ENCODE assay signal across 28 mouse cellular contexts in genomic region chr10:93543176-93543575, GRCm38 (mm10). TPM values are rescaled to one million over a fixed set of nuclear protein-coding genes. Genes with fewer than 3 reads are reported as not detected.
A peak's percentile ranks its signal among the peaks of the same experiment; 100 is the strongest.
DNase-seq lines count a peak whose midpoint lies in the region; ATAC-seq lines count a peak whose summit lies in the region.
"Had no signal": no experiment of that assay in that cellular context is flagged by ENCODE, and none has a peak within 500 bp of the region (broad histone marks: within the 10 kb centered on the region; RNA-seq: fewer than 3 reads in every experiment).

No protein-coding gene starts in this region.

- DNase-seq in heart, adult 11 months = peak; percentile 79
- no peak for DNase-seq in heart, adult 18-20 months
- peak; percentile 18 for DNase-seq in liver
- no peak for DNase-seq in liver, embryonic 13.5 days
- no peak for DNase-seq in urinary bladder, postnatal 25 days (ENCODE audit: low spot score)
- no peak for DNase-seq in cerebellum, postnatal 14 days
- DNase-seq: adrenal gland, postnatal 36 days; cerebellum, adult 9-10 months; layer of hippocampus, postnatal 36 days had no signal

- H3K27ac ChIP-seq in liver, embryonic 12.5 days = no peak overlapping the region
- H3K27ac ChIP-seq in liver, embryonic 13.5 days = no peak overlapping the region
- H3K27ac ChIP-seq: embryonic facial prominence, embryonic 15.5 days; forebrain, embryonic 15.5 days; hindbrain, embryonic 15.5 days; liver, embryonic 15.5 days had no signal

- no peaks in the 10 kb centered on the region for H3K9me3 ChIP-seq in liver, embryonic 12.5 days (replicated peaks)
- H3K9me3 ChIP-seq in liver, embryonic 13.5 days (replicated peaks) = no peaks in the 10 kb centered on the region
- H3K9me3 ChIP-seq: embryonic facial prominence, embryonic 15.5 days; forebrain, embryonic 15.5 days; G1E; hindbrain, embryonic 15.5 days; liver, embryonic 15.5 days had no signal

- H3K4me3 ChIP-seq in liver, embryonic 12.5 days = no peak overlapping the region
- H3K4me3 ChIP-seq in liver, embryonic 13.5 days (replicated peaks) = no peak overlapping the region
- H3K4me3 ChIP-seq: embryonic facial prominence, embryonic 15.5 days; forebrain, embryonic 15.5 days; hindbrain, embryonic 15.5 days; liver, embryonic 15.5 days had no signal

- H3K9ac ChIP-seq in liver, embryonic 12.5 days = no peak overlapping the region
- H3K9ac ChIP-seq in liver, embryonic 13.5 days = no peak overlapping the region
- H3K9ac ChIP-seq: embryonic facial prominence, embryonic 15.5 days; forebrain, embryonic 15.5 days; hindbrain, embryonic 15.5 days; liver, embryonic 15.5 days had no signal

- WGBS in liver, embryonic 12.5 days (ENCODE audit: insufficient replicate concordance) = 63% methylated on average over 6 of the region's 6 CpGs
- WGBS in liver, embryonic 13.5 days (ENCODE audit: insufficient replicate concordance) = 60% methylated on average over 6 of the region's 6 CpGs

- H3K27me3 ChIP-seq in liver, embryonic 12.5 days (replicated peaks) = peaks cover 16% of the 10 kb centered on the region; the same call in 1 of the 2 replicates
- peaks cover 5% of the 10 kb centered on the region for H3K27me3 ChIP-seq in liver, embryonic 13.5 days
- H3K27me3 ChIP-seq: embryonic facial prominence, embryonic 15.5 days; forebrain, embryonic 15.5 days; Patski had no signal

- ATAC-seq in liver, embryonic 12.5 days = no peak
- ATAC-seq in liver, embryonic 13.5 days (ENCODE audit: low read depth) = peak; percentile 34
- ATAC-seq: CD4-positive, CD25-positive, alpha-beta regulatory T cell, adult 4 months; forebrain, embryonic 15.5 days; lung, postnatal 0 days; Patski had no signal

- H3K4me2 ChIP-seq in liver, embryonic 12.5 days = no peak overlapping the region
- no peak overlapping the region for H3K4me2 ChIP-seq in liver, embryonic 13.5 days
- H3K4me2 ChIP-seq: embryonic facial prominence, embryonic 15.5 days; forebrain, embryonic 15.5 days; heart, embryonic 11.5 days; hindbrain, embryonic 15.5 days; liver, embryonic 15.5 days; midbrain, embryonic 11.5 days had no signal

- H3K4me1 ChIP-seq in liver, embryonic 12.5 days = peaks cover 19% of the 10 kb centered on the region
- peaks cover 14% of the 10 kb centered on the region for H3K4me1 ChIP-seq in liver, embryonic 13.5 days (replicated peaks)

- H3K36me3 ChIP-seq in liver, embryonic 12.5 days = no peaks in the 10 kb centered on the region
- no peaks in the 10 kb centered on the region for H3K36me3 ChIP-seq in liver, embryonic 13.5 days
- H3K36me3 ChIP-seq: embryonic facial prominence, embryonic 15.5 days; forebrain, embryonic 15.5 days; G1E; hindbrain, embryonic 15.5 days; liver, embryonic 15.5 days had no signal

RNA-seq across cellular contexts. Expression of gene Ccdc38, which starts 2.7 kb away (rescaled TPM):
- total RNA-seq in heart, adult 18-20 months (2021) = not detected
- 0.14 and 0.29 TPM in 2 replicates for polyA plus RNA-seq in liver, embryonic 12.5 days (2016; fragmentation: Nextera tagmentation; extraction: Ambion mirVana)
- 0.14 and 0.20 TPM in 2 replicates for polyA plus RNA-seq in liver, embryonic 13.5 days (2015; fragmentation: Nextera tagmentation; extraction: Ambion mirVana)
- total RNA-seq: adrenal gland, postnatal 36 days; gastrocnemius, adult 8-10 months; hematopoietic stem cell, adult 5-6 weeks; layer of hippocampus, adult 18-20 months; layer of hippocampus, postnatal 36 days had no signal
- polyA plus RNA-seq: G1E; small intestine, adult 2 months had no signal

RNA-seq across cellular contexts. Expression of gene Amdhd1, which starts 3.3 kb away (rescaled TPM):
- not detected for total RNA-seq in heart, adult 18-20 months (2021)
- polyA plus RNA-seq in liver, embryonic 12.5 days (2016; fragmentation: Nextera tagmentation; extraction: Ambion mirVana) = 6.3 and 6.9 TPM in 2 replicates
- polyA plus RNA-seq in liver, embryonic 13.5 days (2015; fragmentation: Nextera tagmentation; extraction: Ambion mirVana) = 8.3 and 9.7 TPM in 2 replicates
- total RNA-seq: common myeloid progenitor, adult 5-6 weeks; G1E; gastrocnemius, adult 8-10 months; hematopoietic stem cell, adult 5-6 weeks; midbrain, postnatal 0 days had no signal
- polyA plus RNA-seq: forebrain, embryonic 15.5 days; G1E; neural tube, embryonic 14.5 days had no signal

RNA-seq across cellular contexts. Expression of gene Snrpf, which starts 46.3 kb away (rescaled TPM):
- 10 to 100 TPM in 1 of 2 experiments, 1 to 10 TPM in 1; 9.3 to 10.8 TPM for total RNA-seq in heart, adult 18-20 months (2021)
- 121 and 128 TPM in 2 replicates for polyA plus RNA-seq in liver, embryonic 12.5 days (2016; fragmentation: Nextera tagmentation; extraction: Ambion mirVana)
- 95.6 and 101 TPM in 2 replicates for polyA plus RNA-seq in liver, embryonic 13.5 days (2015; fragmentation: Nextera tagmentation; extraction: Ambion mirVana)

RNA-seq across cellular contexts. Expression of gene Hal, which starts 54.6 kb away (rescaled TPM):
- total RNA-seq in heart, adult 18-20 months (2021) = under 1 TPM in 1 of 2 experiments, not detected in 1; 0.54 TPM
- polyA plus RNA-seq in liver, embryonic 12.5 days (2016; fragmentation: Nextera tagmentation; extraction: Ambion mirVana) = 1.6 and 1.8 TPM in 2 replicates
- 2.2 and 2.6 TPM in 2 replicates for polyA plus RNA-seq in liver, embryonic 13.5 days (2015; fragmentation: Nextera tagmentation; extraction: Ambion mirVana)
- total RNA-seq: hematopoietic stem cell, adult 5-6 weeks had no signal
- polyA plus RNA-seq: forebrain, embryonic 15.5 days; G1E; heart, embryonic 11.5 days; heart, postnatal 0 days; lung, postnatal 0 days; midbrain, embryonic 11.5 days had no signal

Comparison
In these comparisons a context has a peak if more than half of its experiments do, and no peak if none do; other contexts are left out.
1. DNase-seq: peak in heart, adult 11 months (single experiment) and liver (single experiment); none in heart, adult 18-20 months (0 of 2), liver, embryonic 13.5 days (single experiment), urinary bladder, postnatal 25 days (single experiment) and cerebellum, postnatal 14 days (0 of 2).